Mouse (Mus musculus): Measurements from ENCODE around the gene Mrpl37. TPM values are rescaled to one million over a fixed set of nuclear protein-coding genes. Genes with fewer than 3 reads are reported as not detected.

Mrpl37 gene
- total and polyA plus RNA-seq, 3 experiments: 96.3 to 113 (median 103) TPM

DNA sequence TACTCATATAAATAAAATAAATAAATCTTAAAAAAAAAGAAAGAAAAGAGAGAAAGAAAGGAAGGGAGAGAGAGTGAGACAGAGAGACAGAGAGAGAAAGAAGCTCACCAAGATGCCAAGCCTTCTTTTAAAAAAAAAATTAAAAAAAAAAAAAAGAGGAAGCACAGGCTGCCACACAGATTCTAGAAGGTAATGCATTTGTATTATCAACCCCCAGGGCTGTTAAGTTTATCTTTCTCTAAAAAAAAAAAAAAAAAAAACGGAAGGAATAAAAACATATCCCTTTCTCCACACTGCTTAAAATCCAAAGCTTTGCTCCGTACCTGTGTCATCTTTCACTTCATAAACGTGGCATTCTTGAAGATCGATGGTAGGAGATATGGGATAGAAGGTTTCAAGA is 5.1 kb downstream of the Mrpl37 start:
- DNase-seq: no peak
- 88% methylated on average over 4 of the region's 4 CpGs for WGBS
- H3K79me2 ChIP-seq (replicated peaks; ENCODE audit: control insufficient read depth, insufficient read depth, low read length): no peaks in the 10 kb centered on the region
- intact Hi-C loops (cut with DNase I): no loop called here
- TF ChIP-seq CTCF (IDR thresholded peaks at IDR 0.05): no peak
- TF ChIP-seq EP300 (IDR thresholded peaks at IDR 0.05; ENCODE audit: insufficient read depth, low read depth, low read length): no peak
- no peak for TF ChIP-seq POLR2A (IDR thresholded peaks at IDR 0.05; ENCODE audit: insufficient read depth, low read depth, low read length)
- no peaks in the 10 kb centered on the region for H3K36me3 ChIP-seq (ENCODE audit: control insufficient read depth, insufficient read depth, low read length)
- H3K4me3 ChIP-seq: no peak overlapping the region
- H3K9ac ChIP-seq (ENCODE audit: low read depth, low read length): no peak overlapping the region
- H3K27ac ChIP-seq: no peak overlapping the region
- no peaks in the 10 kb centered on the region for H3K4me1 ChIP-seq (ENCODE audit: control insufficient read depth, insufficient read depth, low read length)
- H3K27me3 ChIP-seq (ENCODE audit: control insufficient read depth, insufficient read depth, low read length): no peaks in the 10 kb centered on the region

DNA sequence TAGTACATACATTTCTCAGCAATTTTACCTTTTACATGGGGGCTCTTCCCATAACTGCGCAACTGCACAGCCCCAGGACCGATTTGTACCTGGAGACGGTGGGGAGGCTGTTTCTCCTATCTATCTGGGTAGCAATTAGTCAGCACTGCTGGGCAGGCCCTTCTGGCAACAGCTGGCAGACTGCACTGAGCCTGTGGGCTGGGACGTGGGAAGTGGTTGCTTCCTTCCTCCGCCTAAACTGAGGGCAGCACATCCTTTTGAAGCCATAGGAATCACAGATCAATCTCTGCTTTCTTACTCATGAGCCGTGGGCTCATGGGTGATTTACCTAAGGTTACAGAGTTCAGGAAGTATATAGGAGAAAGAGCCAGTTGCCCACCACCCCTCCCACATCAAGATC is 7.9 kb downstream of the Mrpl37 start:
- H3K27me3 ChIP-seq (ENCODE audit: control insufficient read depth, insufficient read depth, low read length): no peaks in the 10 kb centered on the region
- intact Hi-C loops (cut with DNase I): no loop called here
- H3K36me3 ChIP-seq (ENCODE audit: control insufficient read depth, insufficient read depth, low read length): no peaks in the 10 kb centered on the region
- H3K79me2 ChIP-seq (replicated peaks; ENCODE audit: control insufficient read depth, insufficient read depth, low read length): no peaks in the 10 kb centered on the region
- no peak for DNase-seq
- TF ChIP-seq CTCF (IDR thresholded peaks at IDR 0.05) (no peak), POLR2A (IDR thresholded peaks at IDR 0.05; ENCODE audit: insufficient read depth, low read depth, low read length) (no peak), EP300 (IDR thresholded peaks at IDR 0.05; ENCODE audit: insufficient read depth, low read depth, low read length) (no peak)
- H3K27ac ChIP-seq: no peak overlapping the region
- 67% methylated on average over 6 of the region's 6 CpGs for WGBS
- H3K4me1 ChIP-seq (ENCODE audit: control insufficient read depth, insufficient read depth, low read length): no peaks in the 10 kb centered on the region
- H3K4me3 ChIP-seq: no peak overlapping the region
- H3K9ac ChIP-seq (ENCODE audit: low read depth, low read length): no peak overlapping the region

DNA sequence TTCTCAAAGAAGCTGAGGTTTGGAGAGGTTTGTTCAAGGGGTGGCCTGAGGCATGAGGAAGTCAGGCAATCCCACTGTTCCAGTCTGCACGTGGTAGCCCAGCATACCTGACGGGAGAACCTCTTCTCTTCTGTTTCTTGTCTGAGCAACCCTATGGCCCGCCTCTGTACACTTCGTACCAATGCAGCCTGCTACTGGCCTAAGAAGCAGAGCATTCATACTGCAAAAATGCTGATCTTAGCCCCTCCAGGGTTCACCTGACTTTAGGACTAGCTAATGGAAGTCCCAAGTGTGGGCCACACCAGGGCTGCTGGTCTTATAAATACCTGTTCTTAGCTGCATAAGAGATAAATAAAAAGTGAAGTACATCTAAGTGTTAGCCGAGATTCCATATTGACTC is 8.3 kb downstream of the Mrpl37 start:
- Histone ChIP-seq H3K27me3 (ENCODE audit: control insufficient read depth, insufficient read depth, low read length) (no peaks in the 10 kb centered on the region), H3K4me3 (no peak overlapping the region), H3K4me1 (ENCODE audit: control insufficient read depth, insufficient read depth, low read length) (no peaks in the 10 kb centered on the region), H3K27ac (no peak overlapping the region), H3K36me3 (ENCODE audit: control insufficient read depth, insufficient read depth, low read length) (no peaks in the 10 kb centered on the region), H3K79me2 (replicated peaks; ENCODE audit: control insufficient read depth, insufficient read depth, low read length) (no peaks in the 10 kb centered on the region), H3K9ac (ENCODE audit: low read depth, low read length) (no peak overlapping the region)
- WGBS: 90% methylated on average over 5 of the region's 5 CpGs
- intact Hi-C loops (cut with DNase I): no loop called here
- DNase-seq: no peak
- TF ChIP-seq POLR2A (IDR thresholded peaks at IDR 0.05; ENCODE audit: insufficient read depth, low read depth, low read length) (no peak), EP300 (IDR thresholded peaks at IDR 0.05; ENCODE audit: insufficient read depth, low read depth, low read length) (no peak), CTCF (IDR thresholded peaks at IDR 0.05) (no peak)

DNA sequence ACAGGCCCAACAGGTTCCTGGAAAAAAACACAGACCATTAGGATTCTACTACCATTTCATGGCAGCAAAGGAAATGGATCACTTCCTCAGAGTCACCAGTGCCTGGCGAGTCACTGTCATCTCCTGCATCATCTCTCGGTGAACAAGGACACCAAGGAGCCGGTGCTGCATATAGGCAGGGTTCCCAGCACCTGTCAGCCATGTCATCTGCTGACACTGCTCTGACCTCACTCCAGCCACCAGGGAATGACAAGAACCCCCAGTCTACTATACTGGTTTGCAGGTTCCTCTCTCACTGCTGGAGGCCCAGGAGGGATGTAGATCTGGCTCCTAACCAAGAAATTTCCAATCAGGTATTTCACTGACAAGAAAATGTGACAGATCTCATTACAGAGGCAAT is 10.6 kb downstream of the Mrpl37 start:
- 40% methylated on average over 3 of the region's 3 CpGs for WGBS
- TF ChIP-seq POLR2A (IDR thresholded peaks at IDR 0.05; ENCODE audit: insufficient read depth, low read depth, low read length) (no peak), CTCF (IDR thresholded peaks at IDR 0.05) (no peak), EP300 (IDR thresholded peaks at IDR 0.05; ENCODE audit: insufficient read depth, low read depth, low read length) (no peak)
- no peaks in the 10 kb centered on the region for H3K36me3 ChIP-seq (ENCODE audit: control insufficient read depth, insufficient read depth, low read length)

DNA sequence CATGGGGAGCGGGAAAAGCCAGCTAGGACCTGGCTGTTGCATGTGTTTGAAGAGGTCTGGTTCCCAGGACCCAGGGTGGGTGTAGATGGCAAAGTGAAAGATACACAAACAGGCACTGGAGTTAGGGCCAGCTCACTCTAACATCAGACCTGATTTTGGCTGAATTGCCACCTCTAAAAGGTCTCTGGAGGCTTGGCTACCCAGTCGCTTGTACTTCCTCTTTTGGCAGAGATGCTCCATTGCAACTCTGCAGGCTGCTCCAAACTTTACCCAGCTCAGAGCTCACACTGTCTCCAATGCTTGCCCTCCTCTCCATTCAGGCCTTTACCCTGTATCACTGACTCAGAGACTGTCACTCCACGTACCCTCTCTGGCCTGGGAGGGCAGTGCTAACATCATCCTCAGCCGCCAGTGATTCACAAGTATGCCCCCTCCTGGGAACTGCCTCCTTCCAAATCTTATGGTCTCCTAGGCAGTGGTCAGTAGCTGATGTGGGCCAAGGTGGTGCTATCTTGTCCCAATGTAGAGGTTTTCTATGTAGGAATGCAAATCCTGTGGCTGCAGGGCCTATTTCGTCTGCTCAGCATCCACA is 13.6 kb downstream of the Mrpl37 start:
- WGBS: 62% methylated on average over 5 of the region's 5 CpGs
- no peak overlapping the region for H3K27ac ChIP-seq
- TF ChIP-seq EP300 (IDR thresholded peaks at IDR 0.05; ENCODE audit: insufficient read depth, low read depth, low read length) (no peak), CTCF (IDR thresholded peaks at IDR 0.05) (peak; percentile 33)
- H3K79me2 ChIP-seq (replicated peaks; ENCODE audit: control insufficient read depth, insufficient read depth, low read length): no peaks in the 10 kb centered on the region
- DNase-seq: no peak
- H3K4me3 ChIP-seq: no peak overlapping the region
- H3K36me3 ChIP-seq (ENCODE audit: control insufficient read depth, insufficient read depth, low read length): no peaks in the 10 kb centered on the region
- intact Hi-C loops (cut with DNase I): loop anchor here (5.0 kb wide), 1 partner anchor 216 kb away; no protein-coding TSS in a partner anchor
- H3K9ac ChIP-seq (ENCODE audit: low read depth, low read length): no peak overlapping the region
- H3K27me3 ChIP-seq (ENCODE audit: control insufficient read depth, insufficient read depth, low read length): no peaks in the 10 kb centered on the region
- H3K4me1 ChIP-seq (ENCODE audit: control insufficient read depth, insufficient read depth, low read length): no peaks in the 10 kb centered on the region

More for the DNA sequence above, 10.6 kb downstream of the Mrpl37 start:
- intact Hi-C loops (cut with DNase I): no loop called here
- Histone ChIP-seq H3K9ac (ENCODE audit: low read depth, low read length) (no peak overlapping the region), H3K27me3 (ENCODE audit: control insufficient read depth, insufficient read depth, low read length) (no peaks in the 10 kb centered on the region), H3K4me1 (ENCODE audit: control insufficient read depth, insufficient read depth, low read length) (no peaks in the 10 kb centered on the region), H3K79me2 (replicated peaks; ENCODE audit: control insufficient read depth, insufficient read depth, low read length) (no peaks in the 10 kb centered on the region), H3K4me3 (no peak overlapping the region), H3K27ac (no peak overlapping the region)
- DNase-seq: no peak

DNA sequence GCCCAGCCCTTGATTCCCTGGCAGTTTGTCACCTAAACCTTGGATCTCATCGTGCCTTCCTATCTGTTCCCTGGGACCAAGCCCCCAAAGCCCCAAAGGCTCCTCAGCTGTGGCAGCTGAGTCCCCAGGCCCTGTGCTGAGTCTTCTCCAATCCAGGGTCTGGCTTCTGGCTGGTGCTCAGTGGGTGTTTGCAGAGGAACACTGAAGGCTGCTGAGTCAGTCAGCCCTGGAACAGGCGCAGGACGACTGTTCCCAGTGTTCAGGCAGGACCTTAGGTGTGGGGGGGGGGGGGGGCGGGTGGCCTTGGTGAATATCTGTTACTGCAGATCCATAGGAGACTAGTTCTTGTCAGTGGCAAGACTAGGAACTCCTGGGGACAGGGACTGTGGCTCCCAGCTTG is 14.8 kb downstream of the Mrpl37 start:
- intact Hi-C loops (cut with DNase I): loop anchor here (5.0 kb wide), 1 partner anchor 215 kb away; no protein-coding TSS in a partner anchor
- TF ChIP-seq EP300 (IDR thresholded peaks at IDR 0.05; ENCODE audit: insufficient read depth, low read depth, low read length) (no peak), POLR2A (IDR thresholded peaks at IDR 0.05; ENCODE audit: insufficient read depth, low read depth, low read length) (no peak), CTCF (IDR thresholded peaks at IDR 0.05) (no peak)
- DNase-seq: no peak
- H3K4me1 ChIP-seq (ENCODE audit: control insufficient read depth, insufficient read depth, low read length): no peaks in the 10 kb centered on the region
- WGBS: 57% methylated on average over 4 of the region's 4 CpGs
- H3K79me2 ChIP-seq (replicated peaks; ENCODE audit: control insufficient read depth, insufficient read depth, low read length): no peaks in the 10 kb centered on the region
- no peak overlapping the region for H3K27ac ChIP-seq
- no peak overlapping the region for H3K4me3 ChIP-seq
- no peaks in the 10 kb centered on the region for H3K36me3 ChIP-seq (ENCODE audit: control insufficient read depth, insufficient read depth, low read length)
- H3K27me3 ChIP-seq (ENCODE audit: control insufficient read depth, insufficient read depth, low read length): no peaks in the 10 kb centered on the region
- H3K9ac ChIP-seq (ENCODE audit: low read depth, low read length): no peak overlapping the region
